Mouse (Mus musculus): ENCODE measurements around the gene Uhrf2. TPM values are rescaled to one million over a fixed set of nuclear protein-coding genes. Genes with fewer than 3 reads are reported as not detected.

Gene Uhrf2
- total RNA-seq, 2 experiments from 2014 or later, result 67.2 to 82.8 TPM

- no peak for DNase-seq
These were observed 95.4 kb downstream of the Uhrf2 start for GRCm38 (mm10) chr19:30125670-30126059.

GRCm38 (mm10) chr19:30128177-30128576 is 97.9 kb downstream of the Uhrf2 start:
- no peak for DNase-seq

- DNase-seq, result no peak
These were observed 106.0 kb downstream of the Uhrf2 start for GRCm38 (mm10) chr19:30136308-30136707.

Other genes starting within 250 kb of the Uhrf2 start
- gene 9930021J03Rik, start 224.5 kb upstream of the Uhrf2 start, total RNA-seq (2021), result 10 to 100 TPM; 38.4 to 39.7 TPM
- 10 to 100 TPM; 37.4 to 39.2 TPM for gene Ranbp6, start 217.5 kb upstream of the Uhrf2 start, total RNA-seq (2021)
- gene Il33, start 105.4 kb upstream of the Uhrf2 start, total RNA-seq (2021), result 10 to 100 TPM; 31.9 to 34.2 TPM
- not detected for gene Trpd52l3, start 26.7 kb upstream of the Uhrf2 start, total RNA-seq (2021)
- 10 to 100 TPM; 34.3 to 35.6 TPM for gene Gldc, start 144.9 kb downstream of the Uhrf2 start, total RNA-seq (2021)
- not detected for gene Mbl2, start 202.4 kb downstream of the Uhrf2 start, total RNA-seq (2021)